Mouse (Mus musculus) liver, adult 2 months (tissue): ENCODE results near the gene Fam83f. TPM values are rescaled to one million over a fixed set of nuclear protein-coding genes. Genes with fewer than 3 reads are reported as not detected.

Experiments used
- DNase-seq: peaks from one replicate; pipeline ENCODE4 v3.0.0-alpha.2; 2011; ENCODE audit warnings: low read depth, low spot score; ENCODE audit errors: extremely low read depth
- H3K27ac ChIP-seq: fragments of 200-500 bp; replicated peaks from 2 replicates; pipeline ENCODE4 v1.5.1; 2012; ENCODE audit warnings: low read depth, mild to moderate bottlenecking, control low read depth, inconsistent platforms, low read length; ENCODE audit not compliant: insufficient read depth
- H3K27me3 ChIP-seq: fragments of 200-500 bp; 2 replicates; pipeline ENCODE4 v1.6.1; 2012; ENCODE audit warnings: mild to moderate bottlenecking, moderate library complexity, low read length, inconsistent platforms; ENCODE audit not compliant: control insufficient read depth, insufficient read depth
- H3K36me3 ChIP-seq: fragments of 200-500 bp; 2 replicates; pipeline ENCODE4 v1.6.1; 2012; ENCODE audit warnings: low read length, inconsistent platforms; ENCODE audit not compliant: control insufficient read depth, insufficient read depth
- H3K4me1 ChIP-seq: fragments of 200-500 bp; 2 replicates; pipeline ENCODE4 v1.6.1; 2011; ENCODE audit warnings: low read length; ENCODE audit not compliant: control insufficient read depth, insufficient read depth
- H3K4me3 ChIP-seq: fragments of 200-500 bp; 2 replicates; pipeline ENCODE4 v1.5.1; 2011; ENCODE audit warnings: low read depth, mild to moderate bottlenecking, control low read depth, low read length, moderate library complexity; ENCODE audit not compliant: insufficient read depth
- H3K79me2 ChIP-seq: fragments of 200-500 bp; 2 replicates; pipeline ENCODE4 v1.6.1; 2012; ENCODE audit warnings: inconsistent platforms, mild to moderate bottlenecking, low read length, moderate library complexity; ENCODE audit not compliant: control insufficient read depth, insufficient read depth
- H3K9ac ChIP-seq: fragments of 200-500 bp; 2 replicates; pipeline ENCODE4 v1.6.1; 2012; ENCODE audit warnings: low read depth, mild to moderate bottlenecking, control low read depth, inconsistent platforms, low read length
- CTCF ChIP-seq: fragments of 200-500 bp; IDR thresholded peaks from 2 replicates; pipeline ENCODE4 v1.5.1; 2011; ENCODE audit warnings: low read depth, low read length, control low read depth
- POLR2A ChIP-seq: fragments of 200-500 bp; IDR thresholded peaks from 2 replicates; pipeline ENCODE4 v1.6.1; 2011; ENCODE audit warnings: low read length, control low read depth; ENCODE audit not compliant: insufficient read depth; ENCODE audit errors: extremely low read depth
- WGBS: fragments of 180-500 bp; shearing (Covaris S2); methylation state at CpG from one replicate; pipeline ENCODE4 v1.1.7; 2018; 5-methylcytosine and 5-hydroxymethylcytosine counted together
- polyA plus RNA-seq: library from polyadenylated mRNA; depleted of rRNA; stranded (reverse); fragments of >200 nt; gene quantifications from 2 replicates; pipeline ENCODE4 v1.2.3, GENCODE M21; 2012
- total RNA-seq: library from RNA; depleted of rRNA; stranded (reverse); fragments of >200 nt; gene quantifications from 2 replicates; pipeline ENCODE4 v1.2.3, GENCODE M21; 2014

The Fam83f gene
- total and polyA plus RNA-seq, 2 experiments: 0.28 to 1.0 TPM

GRCm38 (mm10) chr15:80720249-80720648 lies 48.6 kb downstream of the Fam83f start:
- Histone ChIP-seq H3K9ac (no peak overlapping the region), H3K4me3 (no peak overlapping the region), H3K79me2 (peaks cover 44% of the 10 kb centered on the region; the same call in 1 of the 2 replicates), H3K27me3 (no peaks in the 10 kb centered on the region), H3K4me1 (peaks cover 30% of the 10 kb centered on the region), H3K36me3 (no peaks in the 10 kb centered on the region), H3K27ac (peak overlapping the region; percentile 46; the same call in 1 of the 2 replicates)
- WGBS: 31% methylated on average over 5 of the region's 5 CpGs
- peak; percentile 83 for DNase-seq
- TF ChIP-seq POLR2A: no peak
- TF ChIP-seq CTCF: no peak

- Histone ChIP-seq H3K27me3 (no peaks in the 10 kb centered on the region), H3K36me3 (no peaks in the 10 kb centered on the region), H3K9ac (no peak overlapping the region), H3K27ac (no peak overlapping the region), H3K79me2 (peaks cover 39% of the 10 kb centered on the region; the same call in 1 of the 2 replicates), H3K4me1 (peaks cover 24% of the 10 kb centered on the region), H3K4me3 (no peak overlapping the region)
- 65% methylated on average over 6 of the region's 6 CpGs for WGBS
- DNase-seq: no peak
- TF ChIP-seq POLR2A: no peak
- TF ChIP-seq CTCF: no peak
Observed at GRCm38 (mm10) chr15:80721861-80722260, 50.2 kb downstream of the Fam83f start.

GRCm38 (mm10) chr15:80722366-80722765 lies 50.7 kb downstream of the Fam83f start:
- no peaks in the 10 kb centered on the region for H3K36me3 ChIP-seq
- peaks cover 22% of the 10 kb centered on the region for H3K4me1 ChIP-seq
- H3K4me3 ChIP-seq: no peak overlapping the region
- H3K79me2 ChIP-seq: peaks cover 39% of the 10 kb centered on the region; the same call in 1 of the 2 replicates
- 52% methylated on average over 3 of the region's 3 CpGs for whole genome bisulfite sequencing
- TF ChIP-seq CTCF (no peak), POLR2A (no peak)
- H3K27me3 ChIP-seq: no peaks in the 10 kb centered on the region
- H3K9ac ChIP-seq: no peak overlapping the region
- no peak overlapping the region for H3K27ac ChIP-seq
- DNase-seq: no peak

DNA sequence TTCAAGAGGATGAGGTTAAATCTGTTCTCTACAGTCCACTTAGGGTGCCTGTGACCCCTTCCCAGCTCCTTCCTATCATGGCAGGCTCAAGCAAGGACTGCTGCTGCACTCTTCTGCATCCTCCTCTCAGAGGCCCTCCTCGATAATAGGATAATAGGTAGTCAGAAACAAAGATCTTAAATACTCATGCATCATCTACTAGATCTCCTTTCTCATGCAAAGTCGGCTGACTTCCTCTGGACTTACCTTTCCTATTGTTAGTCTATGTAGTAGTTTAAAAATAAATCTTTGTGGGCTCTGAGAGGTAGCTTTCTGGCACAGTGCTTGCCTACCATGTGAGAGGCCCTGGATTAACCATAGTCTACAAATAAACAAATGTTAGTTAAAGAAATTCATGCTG lies 57.8 kb downstream of the Fam83f start:
- 75% methylated on average over 2 of the region's 2 CpGs for WGBS
- no peaks in the 10 kb centered on the region for H3K27me3 ChIP-seq

GRCm38 (mm10) chr15:80731043-80731442 lies 59.4 kb downstream of the Fam83f start:
- Histone ChIP-seq H3K4me1 (no peaks in the 10 kb centered on the region; the same call in 1 of the 2 replicates), H3K9ac (no peak overlapping the region), H3K27me3 (no peaks in the 10 kb centered on the region), H3K27ac (no peak overlapping the region), H3K4me3 (no peak overlapping the region), H3K79me2 (peaks cover 18% of the 10 kb centered on the region; the same call in 1 of the 2 replicates), H3K36me3 (no peaks in the 10 kb centered on the region)
- 100% methylated on average over 1 of the region's 1 CpGs for WGBS
- TF ChIP-seq CTCF: no peak
- DNase-seq: no peak

More for the DNA sequence above, 57.8 kb downstream of the Fam83f start:
- H3K9ac ChIP-seq: no peak overlapping the region
- H3K4me1 ChIP-seq: no peaks in the 10 kb centered on the region; the same call in 1 of the 2 replicates
- no peak for DNase-seq
- H3K79me2 ChIP-seq: peaks cover 20% of the 10 kb centered on the region; the same call in 1 of the 2 replicates
- TF ChIP-seq CTCF: no peak
- TF ChIP-seq POLR2A: no peak
- H3K4me3 ChIP-seq: no peak overlapping the region
- H3K27ac ChIP-seq: no peak overlapping the region
- H3K36me3 ChIP-seq: no peaks in the 10 kb centered on the region

DNA sequence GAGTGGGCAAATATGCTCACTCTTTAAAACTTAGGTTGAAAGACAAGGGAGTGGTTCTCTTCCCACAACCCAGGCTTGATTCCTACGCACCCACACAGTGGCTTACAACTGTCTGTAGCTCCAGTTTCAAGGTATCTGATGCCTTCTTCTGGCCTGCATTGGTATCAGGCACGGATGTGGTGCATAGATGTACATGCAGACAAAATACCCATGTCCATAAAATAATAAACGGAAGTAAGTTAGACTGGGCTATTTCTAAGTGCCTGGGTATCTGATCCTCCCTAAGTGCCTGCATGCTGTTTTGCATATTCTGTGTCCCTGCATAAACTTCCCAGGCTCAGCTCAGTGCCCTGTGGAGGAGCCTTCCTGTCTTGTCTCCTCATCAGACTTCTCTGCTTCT lies 59.9 kb downstream of the Fam83f start:
- no peak for TF ChIP-seq POLR2A
- TF ChIP-seq CTCF: no peak

More for the DNA sequence above, 59.9 kb downstream of the Fam83f start:
- Histone ChIP-seq H3K4me3 (no peak overlapping the region), H3K4me1 (no peaks in the 10 kb centered on the region; the same call in 1 of the 2 replicates), H3K27ac (no peak overlapping the region), H3K79me2 (peaks cover 18% of the 10 kb centered on the region; the same call in 1 of the 2 replicates), H3K9ac (no peak overlapping the region), H3K27me3 (no peaks in the 10 kb centered on the region), H3K36me3 (no peaks in the 10 kb centered on the region)
- no peak for DNase-seq
- 86% methylated on average over 3 of the region's 3 CpGs for WGBS
